26 mouse cellular contexts compared by ENCODE assay signal in genomic region chr4:111420955-111421354, GRCm38 (mm10). TPM values are rescaled to one million over a fixed set of nuclear protein-coding genes. Genes with fewer than 3 reads are reported as not detected.
DNase-seq lines count a peak whose midpoint lies in the region; ATAC-seq and TF ChIP-seq lines count a peak whose summit lies in the region.
"Had no signal": no experiment of that assay in that cellular context is flagged by ENCODE, and none has a peak within 500 bp of the region (broad histone marks: within the 10 kb centered on the region; RNA-seq: fewer than 3 reads in every experiment).

No protein-coding gene starts in this region.

- H3K4me1 ChIP-seq in kidney, adult 2 months (ENCODE audit: control insufficient read depth, insufficient read depth, low read length): peaks cover 42% of the 10 kb centered on the region
- H3K4me1 ChIP-seq in embryonic facial prominence, embryonic 15.5 days: peaks cover 60% of the 10 kb centered on the region
- H3K4me1 ChIP-seq in intestine, embryonic 16.5 days (ENCODE audit: control insufficient read depth, insufficient read depth, low read length): peaks cover 9% of the 10 kb centered on the region

- no peak overlapping the region for H3K4me3 ChIP-seq in kidney, adult 2 months (ENCODE audit: insufficient read depth, low read depth, low read length)
- no peak overlapping the region for H3K4me3 ChIP-seq in embryonic facial prominence, embryonic 15.5 days (replicated peaks)
- no peak overlapping the region for H3K4me3 ChIP-seq in intestine, embryonic 16.5 days (ENCODE audit: low read length)
- H3K4me3 ChIP-seq: erythroblast, embryonic 14.5 days; forebrain, embryonic 12.5 days; forebrain, embryonic 15.5 days; heart, adult 2 months; heart, embryonic 10.5 days; heart, embryonic 13.5 days; hindbrain, embryonic 12.5 days; hindbrain, embryonic 15.5 days had no signal

- 63% methylated on average over 4 of the region's 4 CpGs for WGBS in kidney, adult 2 months
- WGBS in embryonic facial prominence, embryonic 15.5 days: 80% methylated on average over 4 of the region's 4 CpGs
- 81% methylated on average over 4 of the region's 4 CpGs for WGBS in intestine, embryonic 16.5 days

- TF ChIP-seq CTCF in kidney, adult 2 months (conservative IDR thresholded peaks at IDR 0.05; ENCODE audit: insufficient read depth, insufficient read length, low read depth, low read length): no peak

- peak overlapping the region; percentile 22 for H3K4me2 ChIP-seq in embryonic facial prominence, embryonic 15.5 days (replicated peaks)
- no peak overlapping the region for H3K4me2 ChIP-seq in intestine, embryonic 16.5 days (ENCODE audit: low read depth, low read length)
- H3K4me2 ChIP-seq: forebrain, embryonic 12.5 days; forebrain, embryonic 15.5 days; heart, embryonic 13.5 days; hindbrain, embryonic 12.5 days; hindbrain, embryonic 15.5 days had no signal

- H3K36me3 ChIP-seq in kidney, adult 2 months (ENCODE audit: control insufficient read depth, insufficient read depth, low read length): no peaks in the 10 kb centered on the region; the same call in 1 of the 2 replicates
- H3K36me3 ChIP-seq in embryonic facial prominence, embryonic 15.5 days: peaks cover 13% of the 10 kb centered on the region; the same call in 1 of the 2 replicates
- no peaks in the 10 kb centered on the region for H3K36me3 ChIP-seq in intestine, embryonic 16.5 days (ENCODE audit: control insufficient read depth, insufficient read depth, low read length)

- H3K9ac ChIP-seq in embryonic facial prominence, embryonic 15.5 days: no peak overlapping the region
- no peak overlapping the region for H3K9ac ChIP-seq in intestine, embryonic 16.5 days (ENCODE audit: low read depth, low read length)
- H3K9ac ChIP-seq: forebrain, embryonic 12.5 days; forebrain, embryonic 15.5 days; heart, embryonic 13.5 days; hindbrain, embryonic 12.5 days; hindbrain, embryonic 15.5 days had no signal

- no peak for DNase-seq in kidney, adult 2 months
- DNase-seq in kidney, postnatal 14 days: no peak
- DNase-seq in natural killer cell, adult 2 months (ENCODE audit: low spot score in 2 of 2): no peak
- DNase-seq in right cerebral cortex, postnatal 25 days: no peak
- DNase-seq: adrenal gland, adult 8-10 months; adrenal gland, postnatal 25 days; cerebellum, adult 11-12 months; cerebellum, adult 8-10 months; cerebellum, postnatal 10 days; cerebellum, postnatal 36 days; embryo, embryonic 11 days; gastrocnemius, postnatal 25 days; heart, adult 2 months; heart, postnatal 14 days had no signal

- H3K27me3 ChIP-seq in kidney, adult 2 months (replicated peaks; ENCODE audit: control insufficient read depth, insufficient read depth, low read length): no peaks in the 10 kb centered on the region
- H3K27me3 ChIP-seq in embryonic facial prominence, embryonic 15.5 days: no peaks in the 10 kb centered on the region
- H3K27me3 ChIP-seq in intestine, embryonic 16.5 days (replicated peaks; ENCODE audit: control insufficient read depth, insufficient read depth, low read length): no peaks in the 10 kb centered on the region
- H3K27me3 ChIP-seq: forebrain, embryonic 12.5 days; forebrain, embryonic 15.5 days; heart, embryonic 13.5 days; hindbrain, embryonic 12.5 days; hindbrain, embryonic 15.5 days had no signal

- ATAC-seq in embryonic facial prominence, embryonic 15.5 days (ENCODE audit: insufficient number of reproducible peaks, low FRiP score, low TSS enrichment, low read depth): no peak
- ATAC-seq in intestine, embryonic 16.5 days: peak; percentile 54
- ATAC-seq: activated CD4-positive, CD25-positive, alpha-beta regulatory T cell, adult 4 months; CD4-positive, CD25-positive, alpha-beta regulatory T cell, adult 4 months; forebrain, embryonic 15.5 days had no signal

- no peaks in the 10 kb centered on the region for H3K9me3 ChIP-seq in embryonic facial prominence, embryonic 15.5 days (replicated peaks)
- no peaks in the 10 kb centered on the region for H3K9me3 ChIP-seq in intestine, embryonic 16.5 days (ENCODE audit: control insufficient read depth, low read length)
- H3K9me3 ChIP-seq: forebrain, embryonic 12.5 days; forebrain, embryonic 15.5 days; heart, embryonic 10.5 days; heart, embryonic 13.5 days; hindbrain, embryonic 12.5 days; hindbrain, embryonic 15.5 days had no signal

- H3K27ac ChIP-seq in kidney, adult 2 months (ENCODE audit: insufficient read depth, low read depth, low read length): 0 out of 2 replicates have a peak overlapping the region, but pooled peaks have one; percentile 30
- H3K27ac ChIP-seq in embryonic facial prominence, embryonic 15.5 days (replicated peaks): peak overlapping the region; percentile 39; the same call in 1 of the 2 replicates
- no peak overlapping the region for H3K27ac ChIP-seq in intestine, embryonic 16.5 days (ENCODE audit: low read length)
- H3K27ac ChIP-seq: forebrain, embryonic 12.5 days; forebrain, embryonic 15.5 days; heart, adult 2 months; heart, embryonic 10.5 days; heart, embryonic 13.5 days; hindbrain, embryonic 12.5 days; hindbrain, embryonic 15.5 days had no signal

- TF ChIP-seq POLR2A in kidney, adult 2 months (IDR thresholded peaks at IDR 0.05; ENCODE audit: low read depth, low read length): no peak

RNA-seq across cellular contexts. Expression of gene Bend5, which starts 6.1 kb away (rescaled TPM):
- 24.3 and 34.2 TPM in 2 replicates for polyA plus RNA-seq in kidney, adult 2 months (2012; rRNA removed)
- polyA plus RNA-seq in embryonic facial prominence, embryonic 15.5 days (2015; fragmentation: Nextera tagmentation; extraction: Ambion mirVana): 137 and 159 TPM in 2 replicates
- polyA plus RNA-seq in intestine, embryonic 16.5 days (2015; fragmentation: Nextera tagmentation; extraction: Ambion mirVana): 25.3 and 29.5 TPM in 2 replicates
- polyA plus RNA-seq: C2C12; erythroblast, embryonic 14.5 days had no signal
